Mouse (Mus musculus) stomach, embryonic 14.5 days (tissue): Measurements from ENCODE around the gene Cd86. TPM values are rescaled to one million over a fixed set of nuclear protein-coding genes. Genes with fewer than 3 reads are reported as not detected.

ENCODE experiments used
- ATAC-seq: fragments of 200-750 bp; cut with Nextera tagmentation; 2 replicates; pipeline ENCODE4 v1.8.0; 2017; ENCODE audit warnings: low read depth, moderate TSS enrichment; ENCODE audit not compliant: insufficient number of reproducible peaks, insufficient read depth, low FRiP score
- H3K27ac ChIP-seq: fragments of 300-500 bp; sonication (generic); 2 replicates; pipeline ENCODE4 v1.5.1; 2014; ENCODE audit warnings: mild to moderate bottlenecking, low read length, moderate library complexity, mixed read lengths
- H3K27me3 ChIP-seq: fragments of 300-500 bp; sonication (generic); 2 replicates; pipeline ENCODE4 v1.6.1; 2014; ENCODE audit warnings: low read length, control low read depth, mixed read lengths; ENCODE audit not compliant: control insufficient read depth, insufficient read depth
- H3K36me3 ChIP-seq: fragments of 300-500 bp; sonication (generic); 2 replicates; pipeline ENCODE4 v1.6.1; 2014; ENCODE audit warnings: mild to moderate bottlenecking, control low read depth, low read length, moderate library complexity, mixed read lengths; ENCODE audit not compliant: control insufficient read depth, insufficient read depth
- H3K4me1 ChIP-seq: fragments of 300-500 bp; sonication (generic); 2 replicates; pipeline ENCODE4 v1.6.1; 2014; ENCODE audit warnings: low read length, control low read depth, mixed read lengths; ENCODE audit not compliant: control insufficient read depth, insufficient read depth
- H3K4me2 ChIP-seq: fragments of 300-500 bp; sonication (generic); replicated peaks from 2 replicates; pipeline ENCODE4 v1.6.1; 2014; ENCODE audit warnings: low read depth, low read length, control low read depth
- H3K4me3 ChIP-seq: fragments of 300-500 bp; sonication (generic); 2 replicates; pipeline ENCODE4 v1.5.1; 2014; ENCODE audit warnings: low read depth, low read length, control low read depth
- H3K9ac ChIP-seq: fragments of 300-500 bp; sonication (generic); replicated peaks from 2 replicates; pipeline ENCODE4 v1.6.1; 2014; ENCODE audit warnings: low read depth, mild to moderate bottlenecking, control low read depth, low read length, moderate library complexity, mixed read lengths
- H3K9me3 ChIP-seq: fragments of 300-500 bp; sonication (generic); 2 replicates; pipeline ENCODE4 v1.6.1; 2016; ENCODE audit warnings: low read depth, low read length, control low read depth; ENCODE audit not compliant: control insufficient read depth
- WGBS: fragments of 180-500 bp; shearing (Covaris S2); extraction: QIAGEN DNeasy Blood & Tissue Kit; methylation state at CpG from one replicate; pipeline ENCODE4 v1.1.7; 2014; 5-methylcytosine and 5-hydroxymethylcytosine counted together
- polyA plus RNA-seq: library from polyadenylated mRNA; unstranded; fragments of >200 nt; fragmentation: Nextera tagmentation; extraction: Ambion mirVana; gene quantifications from 2 replicates; pipeline ENCODE4 v1.2.1, GENCODE M21; 2014

The Cd86 gene
- polyA plus RNA-seq, 1 experiment from 2014 or later = 2.0 TPM

GRCm38 (mm10) chr16:36571942-36572341 is 93.9 kb downstream of the Cd86 start:
- ATAC-seq = no peak
- Histone ChIP-seq H3K9ac (no peak overlapping the region), H3K27ac (no peak overlapping the region), H3K27me3 (no peaks in the 10 kb centered on the region), H3K9me3 (no peaks in the 10 kb centered on the region), H3K4me3 (no peak overlapping the region), H3K36me3 (no peaks in the 10 kb centered on the region), H3K4me1 (no peaks in the 10 kb centered on the region), H3K4me2 (no peak overlapping the region)
- 62% methylated on average over 8 of the region's 8 CpGs for WGBS

DNA sequence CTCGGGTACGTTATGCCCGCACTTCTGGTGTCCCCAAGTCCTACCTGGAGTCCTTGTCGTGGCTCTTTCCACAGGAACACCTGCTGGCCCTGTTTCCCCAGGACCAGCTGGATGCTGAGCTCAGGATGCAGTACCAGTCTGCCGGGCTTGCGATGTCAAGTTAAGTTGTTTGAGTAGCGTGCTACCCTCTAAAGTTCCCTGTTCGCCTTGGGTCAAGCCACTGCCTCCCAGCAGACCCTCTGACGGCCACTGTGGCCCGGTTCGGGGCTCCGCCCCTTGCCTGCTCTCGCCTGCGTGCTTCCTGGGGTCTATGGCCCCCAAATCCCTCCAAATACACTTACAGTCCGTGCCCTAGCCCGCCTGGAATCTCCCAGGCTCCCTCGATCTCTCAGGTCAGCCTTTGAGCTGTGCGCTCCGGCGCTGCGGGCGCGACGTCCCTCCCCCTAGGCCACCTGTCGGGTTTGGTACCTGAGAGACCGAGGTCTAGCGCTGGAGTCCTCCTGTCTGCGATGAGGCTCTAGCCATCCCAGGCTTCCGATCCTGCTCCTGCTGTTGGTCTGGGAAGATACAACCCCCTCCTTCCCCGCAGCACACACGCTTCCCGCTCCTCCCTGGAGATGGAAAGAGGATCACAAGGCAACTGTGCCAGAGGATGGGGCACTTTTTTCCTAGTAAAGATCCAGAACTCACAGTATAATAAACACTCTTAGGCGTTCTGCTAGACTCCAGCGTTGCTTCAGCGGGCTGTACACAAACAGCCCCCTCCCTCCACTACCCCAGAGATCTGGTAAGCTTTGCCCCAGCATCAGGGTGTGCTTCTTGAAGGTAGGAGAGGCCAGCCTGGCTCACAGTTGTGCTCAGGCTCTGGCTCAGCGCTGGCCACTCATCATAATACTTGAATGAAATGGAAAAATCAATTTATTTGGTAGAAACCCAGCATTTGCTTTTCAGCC is 104.2 kb downstream of the Cd86 start, which contains the start of gene Casr:
Gene Casr (minus strand): TSS at position 756 of the 953 bp plus-strand sequence.
- 3% methylated on average over 36 of the region's 36 CpGs for WGBS
- Histone ChIP-seq H3K4me2 (peak within 1 kb of the TSS; percentile 51), H3K4me1 (peaks cover 7% of the 10 kb centered on the region; the same call in 1 of the 2 replicates), H3K9me3 (no peaks in the 10 kb centered on the region), H3K36me3 (no peaks in the 10 kb centered on the region), H3K4me3 (peak within 1 kb of the TSS; percentile 30), H3K27me3 (peaks cover 6% of the 10 kb centered on the region; the same call in 1 of the 2 replicates), H3K27ac (no peak within 1 kb of the TSS), H3K9ac (no peak within 1 kb of the TSS; the same call in 1 of the 2 replicates)
- 0 out of 2 replicates have a peak, but pooled peaks have one; percentile 23 for ATAC-seq

DNA sequence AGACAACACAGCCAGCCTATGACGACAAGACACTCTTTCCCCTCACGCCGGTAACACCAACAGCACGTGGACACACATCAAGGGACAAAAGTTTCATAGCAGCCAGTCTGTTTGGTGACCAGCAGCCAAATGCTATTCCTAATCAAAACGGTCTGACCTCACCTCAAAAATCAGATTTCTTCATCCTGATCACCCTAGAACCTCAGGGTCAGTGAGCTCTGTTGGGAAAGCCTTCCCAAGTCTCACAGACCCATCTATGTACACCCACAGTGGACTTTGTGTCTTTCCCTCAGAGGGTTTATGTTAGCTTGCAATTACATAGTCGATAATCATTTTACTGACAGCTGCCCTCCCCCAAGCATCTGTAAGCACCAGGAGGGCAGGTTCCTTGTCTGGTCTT is 106.3 kb downstream of the Cd86 start:
- Histone ChIP-seq H3K9me3 (no peaks in the 10 kb centered on the region), H3K4me1 (peaks cover 7% of the 10 kb centered on the region; the same call in 1 of the 2 replicates), H3K27ac (no peak overlapping the region), H3K9ac (no peak overlapping the region), H3K4me3 (no peak overlapping the region), H3K27me3 (peaks cover 6% of the 10 kb centered on the region; the same call in 1 of the 2 replicates), H3K36me3 (no peaks in the 10 kb centered on the region), H3K4me2 (no peak overlapping the region)
- WGBS = 85% methylated on average over 6 of the region's 6 CpGs
- ATAC-seq = no peak

- no peak overlapping the region for H3K9ac ChIP-seq
- WGBS = 65% methylated on average over 10 of the region's 10 CpGs
- no peaks in the 10 kb centered on the region for H3K27me3 ChIP-seq
- no peaks in the 10 kb centered on the region for H3K4me1 ChIP-seq
- H3K9me3 ChIP-seq = peaks cover 5% of the 10 kb centered on the region; the same call in 1 of the 2 replicates
- H3K4me3 ChIP-seq = no peak overlapping the region
- no peaks in the 10 kb centered on the region for H3K36me3 ChIP-seq
- ATAC-seq = no peak
- H3K27ac ChIP-seq = no peak overlapping the region
- H3K4me2 ChIP-seq = no peak overlapping the region
Observed at GRCm38 (mm10) chr16:36555672-36556165, 110.2 kb downstream of the Cd86 start.

Other genes starting within 250 kb of the Cd86 start
- 3.5 and 3.6 TPM in 2 replicates for gene Stfa3, start 210.7 kb downstream of the Cd86 start, polyA plus RNA-seq
- 0.07 TPM in 1 of 2 replicates, not detected in the other for gene Casr, start 103.9 kb downstream of the Cd86 start, polyA plus RNA-seq
- 5.8 and 6.2 TPM in 2 replicates for gene Ildr1, start 27.9 kb upstream of the Cd86 start, polyA plus RNA-seq
- 7.0 and 7.9 TPM in 2 replicates for gene Slc15a2, start 118.9 kb upstream of the Cd86 start, polyA plus RNA-seq
- gene Iqcb1, start 162.3 kb upstream of the Cd86 start, polyA plus RNA-seq = 38.7 and 45.6 TPM in 2 replicates
- gene Eaf2, start 208.9 kb upstream of the Cd86 start, polyA plus RNA-seq = 1.8 and 2.1 TPM in 2 replicates
- 123 and 125 TPM in 2 replicates for gene Golgb1, start 209.1 kb upstream of the Cd86 start, polyA plus RNA-seq